Mouse (Mus musculus): ENCODE data around the gene Rasa4.
"Not testable (repeated sequence)": the region's sequence is repeated elsewhere in the genome, so short reads cannot be mapped to it uniquely, and the experiment has no call there.

The Rasa4 gene

GRCm38 (mm10) chr5:136069411-136069810 lies 14.3 kb upstream of the Rasa4 start:
- no peak for DNase-seq

- no peak for DNase-seq
Measured at GRCm38 (mm10) chr5:136073051-136073450, 10.7 kb upstream of the Rasa4 start.

GRCm38 (mm10) chr5:136073526-136073925 lies 10.2 kb upstream of the Rasa4 start:
- no peak for DNase-seq

GRCm38 (mm10) chr5:136075076-136075475 lies 8.6 kb upstream of the Rasa4 start:
- no peak for DNase-seq

- DNase-seq: no peak
Measured at GRCm38 (mm10) chr5:136076284-136076683, 7.4 kb upstream of the Rasa4 start.

- DNase-seq: no peak
Measured at GRCm38 (mm10) chr5:136077001-136077550, 6.6 kb upstream of the Rasa4 start.

GRCm38 (mm10) chr5:136078136-136078535 lies 5.6 kb upstream of the Rasa4 start:
- DNase-seq: no peak

GRCm38 (mm10) chr5:136082345-136082744 lies 1.4 kb upstream of the Rasa4 start:
- peak; percentile 25 for DNase-seq

- DNase-seq: peak; percentile 36
Measured at GRCm38 (mm10) chr5:136084144-136084881, 597 bp downstream of the Rasa4 start.

- DNase-seq: peak; percentile 70
Measured at GRCm38 (mm10) chr5:136084891-136085651, 1.4 kb downstream of the Rasa4 start.

- no peak for DNase-seq
Measured at GRCm38 (mm10) chr5:136086290-136086689, 2.6 kb downstream of the Rasa4 start.

GRCm38 (mm10) chr5:136088821-136089575 lies 5.3 kb downstream of the Rasa4 start:
- DNase-seq: no peak

- DNase-seq: peak; percentile 73
Measured at GRCm38 (mm10) chr5:136091927-136092326, 8.2 kb downstream of the Rasa4 start.

GRCm38 (mm10) chr5:136094249-136095010 lies 10.7 kb downstream of the Rasa4 start:
- DNase-seq: no peak

- no peak for DNase-seq
Measured at GRCm38 (mm10) chr5:136095089-136095488, 11.4 kb downstream of the Rasa4 start.

GRCm38 (mm10) chr5:136098536-136098935 lies 14.8 kb downstream of the Rasa4 start:
- DNase-seq: no peak

GRCm38 (mm10) chr5:136102099-136102820 lies 18.5 kb downstream of the Rasa4 start:
- peak; percentile 82 for DNase-seq

GRCm38 (mm10) chr5:136104511-136104910 lies 20.8 kb downstream of the Rasa4 start:
- peak; percentile 36 for DNase-seq

- DNase-seq: no peak
Measured at GRCm38 (mm10) chr5:136108486-136108885, 24.8 kb downstream of the Rasa4 start.

GRCm38 (mm10) chr5:136109042-136109441 lies 25.3 kb downstream of the Rasa4 start:
- no peak for DNase-seq

GRCm38 (mm10) chr5:136113546-136113945 lies 29.8 kb downstream of the Rasa4 start:
- DNase-seq: not testable (repeated sequence)
